Mouse (Mus musculus) retina, embryonic 14.5 days (tissue): ENCODE data around the gene Elk3.
"Not testable (repeated sequence)": the region's sequence is repeated elsewhere in the genome, so short reads cannot be mapped to it uniquely, and the experiment has no call there.

ENCODE experiments used
- DNase-seq: peaks from one replicate; pipeline ENCODE4 v3.0.0-alpha.2; 2015; ENCODE audit warnings: low spot score

Gene Elk3

DNA sequence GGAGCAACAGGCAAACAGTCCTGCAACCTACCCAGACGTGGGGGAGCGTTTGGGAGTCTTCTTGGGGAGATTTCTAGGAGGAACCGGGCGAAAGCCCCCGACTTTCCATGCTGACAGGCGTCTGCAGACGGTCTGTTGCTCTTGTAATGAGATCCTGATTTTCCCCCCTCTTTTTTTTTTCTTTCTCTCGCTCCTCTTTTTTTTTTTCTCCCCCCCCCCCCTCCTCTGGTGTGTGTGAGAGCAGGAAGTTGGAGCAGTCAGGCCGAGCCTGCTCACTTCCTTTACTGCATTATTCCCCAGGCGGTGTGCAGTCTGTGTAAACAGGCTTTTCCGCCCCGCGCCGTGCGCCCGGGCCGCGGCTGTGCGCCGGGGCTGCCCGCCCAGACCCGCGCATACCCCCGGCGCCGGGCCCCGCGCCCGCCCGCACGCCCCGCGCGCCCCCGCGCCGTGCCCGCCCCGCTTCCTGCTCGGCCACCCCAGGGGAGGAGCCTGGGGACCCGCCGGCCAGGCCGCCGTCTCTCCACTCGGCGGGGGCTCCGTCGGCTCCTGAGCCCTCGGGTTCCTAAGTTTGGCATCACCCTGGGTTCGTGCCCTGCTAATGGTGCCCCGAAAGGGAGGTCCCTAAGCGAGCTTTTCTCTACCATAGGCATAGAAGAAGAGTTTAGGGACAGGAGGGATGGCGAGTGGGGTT is at the start of gene Elk3:
Gene Elk3, minus strand, starts transcription at position 415 of the 691 bp plus-strand sequence.
- peak; percentile 57 for DNase-seq

DNA sequence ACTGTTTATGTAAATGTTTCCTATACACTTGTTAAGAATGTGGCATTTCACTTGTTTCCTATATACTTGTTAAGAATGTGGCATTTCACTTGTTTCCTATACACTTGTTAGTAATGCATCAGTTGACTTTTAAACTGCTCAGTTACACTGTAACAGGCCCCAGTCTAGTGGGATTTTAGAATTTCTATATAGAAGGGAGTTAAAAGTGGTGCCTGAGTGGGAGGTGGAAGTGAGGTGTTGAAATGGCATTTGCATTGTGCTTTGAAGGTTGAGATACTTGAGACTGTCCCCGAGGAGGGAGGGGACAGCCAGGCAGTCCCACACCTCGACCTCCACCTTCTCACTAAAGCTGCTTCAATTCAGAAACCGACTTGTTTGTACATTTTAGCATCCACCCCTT is 49.7 kb upstream of the Elk3 start:
- no peak for DNase-seq

DNA sequence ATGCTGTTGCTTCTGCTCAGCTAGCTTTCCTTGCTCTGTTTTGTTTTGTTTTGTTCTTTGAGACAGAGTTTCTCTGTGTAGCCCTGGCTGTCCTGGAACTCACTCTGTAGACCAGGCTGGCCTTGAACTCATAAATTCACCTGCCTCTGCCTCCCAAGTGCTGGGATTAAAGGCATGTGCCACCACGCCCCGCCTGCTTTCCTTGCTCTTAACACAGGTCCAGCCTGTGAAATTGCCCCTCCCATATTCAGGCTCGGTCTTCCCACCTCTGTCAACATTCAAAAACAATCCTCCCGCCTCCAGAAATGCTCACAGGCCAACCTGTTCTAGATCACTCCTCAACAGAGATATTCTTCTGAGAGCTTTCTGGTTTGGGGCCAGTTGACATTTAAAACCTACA is 49.3 kb upstream of the Elk3 start:
- not testable (repeated sequence) for DNase-seq

DNA sequence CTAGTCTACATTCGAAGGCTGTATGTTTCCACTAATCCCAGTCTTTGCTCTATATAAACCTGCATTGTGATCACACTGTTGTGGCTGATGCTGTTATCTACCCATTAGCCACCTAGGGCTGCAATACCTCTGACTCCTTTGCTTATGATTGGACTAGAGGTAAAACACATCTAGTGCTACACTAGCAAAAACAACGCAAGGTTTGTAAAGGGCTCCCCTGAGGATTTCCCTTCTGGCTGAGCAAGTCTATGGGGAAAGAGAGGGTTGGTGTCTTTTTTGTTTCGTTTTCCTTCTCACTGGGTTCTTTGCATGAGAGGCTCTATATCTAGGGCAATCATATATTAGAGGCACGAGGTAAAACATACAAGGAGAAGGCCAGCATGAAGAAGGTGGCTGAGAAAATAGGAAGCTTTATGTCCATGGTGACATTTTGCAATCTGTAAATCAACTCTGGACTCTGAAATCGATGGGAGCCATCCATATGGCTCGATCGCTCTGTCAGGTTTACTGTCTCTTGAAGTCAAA is 48.5 kb upstream of the Elk3 start:
- no peak for DNase-seq

DNA sequence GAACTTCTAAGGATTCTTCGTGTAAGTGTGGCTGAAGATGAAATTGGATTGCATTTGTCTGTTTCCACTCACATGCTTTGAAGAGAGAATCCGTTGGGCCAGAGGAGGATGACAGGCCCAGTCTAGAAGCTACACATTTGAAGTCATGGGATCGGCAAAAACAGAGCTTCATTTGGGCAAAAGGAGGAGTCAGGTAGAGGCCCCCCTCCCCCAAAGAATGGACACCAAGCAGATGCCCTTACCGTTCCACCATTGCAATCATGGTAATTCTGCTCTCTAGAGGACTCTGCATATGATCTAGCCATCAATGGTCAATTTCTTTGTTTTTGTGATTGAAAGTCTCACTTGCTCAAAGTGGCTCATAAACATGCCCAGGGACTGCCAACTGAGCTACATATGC is 47.9 kb upstream of the Elk3 start:
- no peak for DNase-seq

DNA sequence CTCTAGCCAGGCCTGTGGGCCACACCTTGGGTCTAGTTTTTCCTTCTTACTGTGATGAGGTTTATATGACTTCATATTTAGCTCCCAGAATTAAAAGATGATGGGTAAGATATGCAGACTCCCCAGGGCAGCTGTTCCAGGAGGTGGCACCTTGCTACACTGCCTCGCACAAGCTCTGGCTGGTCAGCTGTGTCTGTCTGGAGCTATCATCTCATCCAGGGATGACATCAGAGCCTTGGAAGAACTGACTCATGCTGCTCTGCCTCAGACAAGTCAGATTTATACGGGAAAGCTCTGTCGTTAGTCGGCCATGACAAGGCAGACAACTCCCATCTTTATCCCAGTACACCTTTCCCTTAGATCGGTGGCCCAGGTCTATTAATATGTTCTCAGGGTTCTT is 46.2 kb upstream of the Elk3 start:
- no peak for DNase-seq

DNA sequence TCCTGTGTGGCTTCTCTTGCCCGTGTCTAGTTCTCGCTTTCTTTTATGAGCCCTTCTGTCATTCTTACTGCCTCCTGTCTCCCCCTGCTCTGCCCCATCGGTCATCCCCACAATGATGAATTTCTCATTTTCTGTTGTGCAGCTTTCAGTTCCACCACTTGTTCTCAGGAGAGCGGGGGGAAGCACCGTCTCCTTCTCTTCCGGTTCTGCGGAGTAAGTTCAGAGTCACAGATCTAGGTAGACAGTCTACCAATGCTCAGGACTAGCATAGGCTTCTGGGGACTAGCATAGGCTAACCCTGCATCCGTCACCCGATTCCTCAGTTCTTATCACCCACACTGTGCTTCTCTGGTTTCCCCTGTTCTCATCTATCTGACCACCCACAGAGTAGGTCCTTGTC is 45.2 kb upstream of the Elk3 start:
- no peak for DNase-seq

GRCm38 (mm10) chr10:93355276-93355927 is 44.5 kb upstream of the Elk3 start:
- DNase-seq: peak; percentile 82

GRCm38 (mm10) chr10:93353545-93354326 is 42.8 kb upstream of the Elk3 start:
- DNase-seq: no peak

GRCm38 (mm10) chr10:93347918-93348505 is 37.1 kb upstream of the Elk3 start:
- no peak for DNase-seq

DNA sequence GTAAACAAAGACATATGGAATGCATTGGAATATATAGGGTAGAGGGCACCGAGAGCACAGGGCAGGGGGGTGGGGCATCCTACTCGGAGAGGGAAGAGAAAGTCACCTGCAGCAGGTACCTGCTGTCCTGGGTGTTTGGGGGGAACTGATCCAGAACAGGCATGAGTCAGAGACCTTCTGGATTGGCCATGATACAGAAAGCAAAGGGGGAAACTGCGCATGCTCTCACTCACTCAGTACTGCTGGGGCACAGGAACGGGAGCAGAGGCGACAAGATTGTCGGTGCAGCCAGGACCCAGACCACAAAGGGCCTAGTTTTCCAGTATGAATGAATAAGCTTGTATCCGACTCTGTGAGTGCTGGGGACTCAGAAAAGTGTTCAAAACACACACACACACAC is 36.5 kb upstream of the Elk3 start:
- no peak for DNase-seq

DNA sequence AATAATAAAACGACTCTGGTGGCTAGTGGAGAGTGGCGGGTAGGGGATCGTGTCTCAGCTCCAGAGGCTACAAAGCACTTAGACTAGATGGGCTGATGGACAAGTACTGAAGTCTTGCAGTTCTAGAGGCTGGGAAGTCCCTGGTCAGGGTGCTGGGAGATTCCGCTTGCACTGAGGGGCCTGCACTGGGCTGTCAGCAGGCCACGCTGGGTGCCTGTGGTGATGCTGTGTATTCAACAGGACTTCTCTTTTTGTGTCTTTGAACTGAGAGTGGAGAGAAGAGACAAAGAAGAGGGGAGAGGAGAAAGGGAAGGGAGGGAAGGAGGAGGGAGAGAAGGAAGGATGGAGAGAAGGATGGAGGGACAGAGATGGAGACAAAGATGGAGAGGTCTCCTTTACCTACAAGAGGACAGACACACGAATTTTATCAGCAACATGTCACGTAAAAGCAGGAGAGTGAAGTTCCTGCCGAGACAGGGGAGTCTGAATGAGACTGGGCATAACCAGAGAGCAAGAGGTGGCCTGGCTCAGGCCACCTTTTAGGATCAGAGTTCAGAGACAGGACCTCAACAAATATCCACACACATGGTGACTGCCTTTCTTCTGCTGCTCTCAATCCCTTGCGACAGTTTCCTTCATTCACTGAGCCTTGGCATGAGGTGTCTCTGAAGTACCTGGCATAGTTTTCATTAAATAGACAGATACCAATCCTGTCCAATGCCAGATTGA is 35.4 kb upstream of the Elk3 start:
- DNase-seq: no peak

- DNase-seq: no peak
These were observed 34.6 kb upstream of the Elk3 start for GRCm38 (mm10) chr10:93345497-93345896.

DNA sequence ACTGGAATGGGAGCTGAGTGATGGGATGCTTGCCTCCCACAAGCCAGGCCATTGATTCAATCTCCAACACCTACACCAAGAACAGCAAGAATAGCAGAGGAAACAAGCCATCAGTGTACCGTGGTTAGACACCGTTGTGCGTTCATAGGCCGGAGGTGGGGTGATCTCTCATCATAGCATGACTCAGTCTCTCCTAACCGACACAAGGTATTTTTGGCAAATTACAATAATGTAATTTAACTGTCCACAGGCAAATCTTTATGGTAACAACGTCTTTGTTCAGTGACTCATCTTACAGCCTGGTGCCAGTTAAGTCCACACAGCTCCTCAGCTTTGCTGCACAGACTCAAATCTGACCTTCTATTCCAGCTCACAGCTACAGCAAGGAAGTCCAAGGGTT is 32.5 kb upstream of the Elk3 start:
- DNase-seq: no peak

GRCm38 (mm10) chr10:93342986-93343385 is 32.1 kb upstream of the Elk3 start:
- DNase-seq: no peak

DNA sequence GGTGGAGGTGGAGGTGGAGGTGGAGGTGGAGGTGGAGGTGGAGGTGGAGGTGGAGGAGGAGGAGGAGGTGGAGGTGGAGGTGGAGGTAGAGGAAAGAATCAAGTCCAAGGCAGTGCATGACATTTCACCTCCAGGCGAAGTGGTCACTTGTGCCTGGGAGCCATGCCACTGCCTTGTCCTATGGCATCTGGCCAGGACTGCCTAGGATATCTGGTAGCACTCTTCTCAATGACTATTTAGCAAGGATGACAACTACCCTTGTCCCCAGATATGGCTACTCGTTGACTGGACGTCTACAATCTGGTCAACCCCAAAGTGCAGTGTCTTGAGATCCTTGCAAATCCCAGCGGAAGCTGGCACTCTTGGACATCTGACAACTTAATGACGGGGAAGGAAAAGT is 27.6 kb upstream of the Elk3 start:
- no peak for DNase-seq

DNA sequence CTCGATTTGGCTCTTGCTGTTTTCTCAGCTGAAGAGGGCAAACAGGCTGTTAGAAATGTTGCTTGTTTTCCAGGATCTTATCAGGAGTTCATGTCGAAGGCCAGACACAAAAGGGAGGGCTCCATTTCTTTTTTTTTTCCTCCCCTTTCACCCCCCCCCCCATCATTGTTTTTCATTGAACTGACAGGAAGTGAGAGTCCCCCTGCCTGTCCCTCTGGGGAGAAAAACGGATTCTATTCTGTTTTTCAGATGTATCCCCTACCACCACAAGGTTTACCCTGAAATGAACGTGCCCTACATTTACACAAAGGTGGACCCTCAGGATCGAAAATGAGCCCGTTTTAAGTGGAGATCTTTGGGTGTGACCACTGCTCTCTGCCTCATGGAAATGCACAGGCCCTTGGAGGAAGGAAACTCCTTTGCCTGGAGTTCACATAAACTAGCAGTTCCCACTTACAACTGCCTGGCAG is 25.6 kb upstream of the Elk3 start:
- DNase-seq: no peak

- DNase-seq: no peak
These were observed 25.0 kb upstream of the Elk3 start for GRCm38 (mm10) chr10:93335828-93336461.

DNA sequence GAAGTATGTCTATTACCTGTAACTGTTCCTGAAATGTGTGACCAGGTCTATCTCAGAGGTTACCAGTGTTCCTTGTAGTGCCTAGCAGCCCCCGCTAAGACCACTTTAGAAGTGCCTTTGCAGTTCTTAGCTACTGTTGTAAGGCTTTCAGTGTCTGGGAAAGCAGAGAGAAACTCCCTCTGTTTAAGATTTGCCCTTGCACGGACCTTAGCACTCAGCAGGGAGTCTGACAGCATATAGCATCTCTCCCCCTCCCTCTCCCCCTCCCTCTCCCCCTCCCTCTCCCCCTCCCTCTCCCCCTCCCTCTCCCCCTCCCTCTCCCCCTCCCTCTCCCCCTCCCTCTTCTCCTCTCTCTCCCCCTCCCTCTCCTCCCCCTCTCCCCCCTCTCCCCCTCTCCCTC is 24.1 kb upstream of the Elk3 start:
- no peak for DNase-seq

DNA sequence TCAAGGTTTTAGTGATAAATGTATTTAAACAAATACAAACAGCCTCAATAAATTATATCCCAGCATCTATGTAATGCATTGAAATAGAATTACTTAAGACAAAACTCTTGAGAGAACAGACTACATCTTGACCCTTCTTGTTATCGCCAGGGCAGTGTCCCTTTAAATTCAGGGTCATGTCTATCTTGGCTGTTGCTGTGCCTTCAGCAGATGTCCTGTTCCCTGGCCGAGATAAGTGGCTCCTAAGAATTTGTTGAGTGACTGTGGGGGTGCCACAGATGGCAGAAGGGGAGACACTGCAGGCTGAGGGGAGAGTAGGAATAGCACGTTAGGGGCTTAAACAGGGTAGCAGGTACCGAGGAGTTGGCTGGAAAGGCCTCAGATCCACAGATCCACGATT is 22.3 kb upstream of the Elk3 start:
- no peak for DNase-seq

DNA sequence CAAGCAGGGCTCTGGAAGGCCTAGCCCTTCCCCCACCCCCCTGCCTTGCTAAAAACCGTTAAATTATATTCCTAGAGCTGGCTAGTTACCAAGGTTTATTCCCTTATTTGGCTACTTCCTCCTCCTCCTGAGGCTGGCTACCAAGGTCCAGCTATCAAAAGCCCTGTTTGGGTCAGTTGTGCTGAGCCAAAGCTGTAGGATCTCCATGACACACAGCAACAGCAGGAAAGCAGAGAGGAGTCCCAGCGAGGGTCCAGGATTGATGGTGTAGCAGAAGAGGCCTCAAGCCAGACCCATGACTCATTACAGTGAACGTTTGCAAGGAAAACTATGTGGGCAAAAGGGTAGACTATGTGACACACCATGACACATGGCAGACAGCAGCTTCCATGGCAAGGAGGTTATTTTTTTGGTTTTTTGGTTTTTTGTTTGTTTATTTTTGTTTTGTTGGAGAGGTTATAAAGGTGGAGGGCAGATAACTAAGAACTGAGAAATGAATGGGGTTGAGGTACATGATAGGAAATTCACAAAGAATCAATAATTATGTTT is 21.4 kb upstream of the Elk3 start:
- DNase-seq: no peak
